Mouse (Mus musculus) right cerebral cortex, postnatal 14 days (tissue): Measurements from ENCODE around the gene Gadd45g.

Experiments
- DNase-seq: peaks from one replicate; pipeline ENCODE4 v3.0.0; 2022

Gadd45g gene

GRCm38 (mm10) chr13:51891825-51892532, 45.5 kb downstream of the Gadd45g start:
- DNase-seq: no peak

DNA sequence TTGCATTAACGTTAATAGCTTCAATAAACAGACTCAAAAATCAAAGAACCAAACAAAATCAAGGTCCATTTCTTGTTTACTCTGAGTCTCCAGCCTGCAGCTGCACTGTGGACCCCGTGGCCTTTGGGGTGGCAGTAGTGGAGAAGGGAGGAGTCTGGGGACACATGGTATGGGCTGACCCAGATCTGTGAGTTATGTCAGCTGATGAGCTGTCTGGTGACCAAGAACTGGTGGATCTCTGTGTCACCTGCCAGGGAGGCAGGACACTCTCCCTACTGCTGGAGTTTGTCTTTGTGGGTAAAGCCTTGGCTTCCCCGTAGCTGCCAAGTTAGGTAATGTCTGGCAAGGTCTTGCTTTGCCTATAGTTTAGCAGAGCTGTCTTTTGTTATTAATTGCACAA, 51.1 kb downstream of the Gadd45g start:
- no peak for DNase-seq
